Mouse (Mus musculus) ovary, postnatal 36 days (tissue): ENCODE measurements at regions not wholly inside any gene's neighbourhood (a gene's known extent, or its start where the extent isn't known, plus 50 kb on each side); places are given as distances from the start of the nearest gene placed in this dataset.
A peak's percentile ranks its signal among the peaks of the same experiment; 100 is the strongest.
"Not testable (repeated sequence)": the region's sequence is repeated elsewhere in the genome, so short reads cannot be mapped to it uniquely, and the experiment has no call there.

ENCODE experiments used
- DNase-seq: peaks from one replicate; pipeline ENCODE4 v3.0.0; 2022; ENCODE audit warnings: low spot score, mixed read lengths

GRCm38 (mm10) chr17:13432256-13432655 is 77.9 kb downstream of the Tcp10c start:
- not testable (repeated sequence) for DNase-seq

- DNase-seq = not testable (repeated sequence)
Observed at GRCm38 (mm10) chr17:13434146-13434545, 79.8 kb downstream of the Tcp10c start.

DNA sequence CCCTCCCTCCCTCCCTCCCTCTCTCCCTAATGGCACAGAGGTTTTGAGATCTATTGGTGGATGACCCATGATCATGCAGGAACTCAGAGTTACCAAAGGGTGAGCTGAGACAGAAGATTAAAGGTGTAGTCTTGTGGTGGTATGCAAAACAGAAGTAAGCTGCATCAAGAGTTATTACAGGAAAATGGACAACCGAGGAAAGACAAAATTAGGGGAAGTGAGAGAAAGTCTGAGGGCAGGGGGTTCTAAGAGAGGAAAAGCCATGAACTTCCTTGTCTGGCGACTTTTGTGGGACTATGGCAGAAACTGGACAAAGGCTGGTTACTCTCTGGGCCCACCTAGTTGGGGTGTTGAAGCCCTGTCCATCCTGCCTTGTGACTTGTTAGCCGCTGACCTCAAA is 84.4 kb downstream of the Tcp10c start:
- DNase-seq = not testable (repeated sequence)

GRCm38 (mm10) chr17:13440708-13441530 is 86.5 kb downstream of the Tcp10c start:
- not testable (repeated sequence) for DNase-seq

DNA sequence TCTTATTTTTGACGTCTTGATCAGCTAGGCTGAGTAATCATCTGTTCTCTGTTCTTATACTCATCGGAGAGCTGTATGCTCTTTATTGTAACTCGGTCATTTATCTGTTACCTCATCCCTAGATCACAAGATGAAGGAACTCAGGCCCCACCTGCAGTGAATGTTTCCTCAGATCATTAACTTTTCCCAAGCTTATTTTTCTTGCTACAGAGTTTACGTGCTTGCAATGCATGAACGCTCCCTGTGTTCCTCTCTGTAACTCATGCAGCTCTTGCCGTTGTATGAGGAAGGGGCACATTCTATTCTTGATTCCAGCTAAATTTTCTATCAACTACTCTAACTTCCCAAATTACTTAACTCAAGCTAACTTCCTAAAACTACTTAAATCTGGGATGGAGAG is 87.9 kb downstream of the Tcp10c start:
- not testable (repeated sequence) for DNase-seq

DNA sequence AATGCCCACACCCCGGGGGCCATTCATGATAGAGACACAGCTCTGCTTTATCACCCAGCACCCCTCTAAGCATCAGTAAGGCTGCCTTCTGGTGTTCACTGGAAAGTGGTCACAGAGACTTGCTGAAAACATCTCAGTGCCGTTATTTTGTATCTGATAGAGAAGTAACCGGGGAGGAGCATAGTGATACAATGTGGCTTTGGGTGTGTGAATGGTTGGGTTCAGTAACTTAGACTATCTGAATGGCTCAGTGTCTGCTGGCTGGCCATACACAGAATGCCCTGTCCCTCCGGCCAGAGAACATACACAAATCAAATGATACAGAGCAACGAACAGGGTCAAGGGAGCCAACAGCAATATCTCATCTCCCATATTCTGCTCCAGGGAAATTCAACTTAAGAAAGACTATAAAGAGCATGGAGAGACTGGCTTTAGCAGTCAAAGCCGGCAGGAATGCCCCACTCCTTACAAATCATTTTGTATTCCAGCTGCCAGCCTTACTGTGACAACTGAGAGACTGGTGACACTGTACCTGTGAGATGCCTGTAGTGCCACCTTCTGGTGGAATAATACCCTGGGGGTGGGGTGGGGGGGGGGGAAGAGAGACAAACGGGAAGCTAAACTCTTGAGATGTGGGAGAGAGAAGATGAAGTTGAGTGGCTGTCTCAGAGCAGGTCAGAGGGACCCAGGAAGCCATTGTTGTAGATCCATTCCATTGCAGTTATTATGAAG is 102.7 kb downstream of the Tcp10c start:
- DNase-seq = not testable (repeated sequence)

GRCm38 (mm10) chr17:13457942-13458341 is 103.6 kb downstream of the Tcp10c start:
- not testable (repeated sequence) for DNase-seq

GRCm38 (mm10) chr17:13458814-13459213 is 104.4 kb downstream of the Tcp10c start:
- not testable (repeated sequence) for DNase-seq

DNA sequence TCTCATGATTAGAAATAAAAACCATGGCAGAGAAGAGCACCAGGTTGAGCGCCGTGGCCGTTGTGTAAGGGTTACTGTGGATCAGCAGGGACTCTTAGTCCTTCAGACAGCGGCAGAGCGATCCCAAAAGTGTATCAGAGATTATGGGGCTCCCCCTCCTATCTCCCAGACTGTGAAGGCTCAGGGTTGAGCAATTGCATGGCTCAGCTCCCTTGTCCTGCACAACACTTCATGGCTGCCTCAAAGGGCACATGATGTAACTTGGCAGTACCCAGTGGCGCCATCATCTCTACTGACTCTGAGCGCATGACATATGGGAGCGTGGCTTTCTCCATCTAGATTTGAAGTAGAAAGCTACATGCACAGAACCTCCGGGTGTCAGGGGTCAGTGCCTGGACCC is 108.3 kb downstream of the Tcp10c start:
- DNase-seq = not testable (repeated sequence)

- DNase-seq = not testable (repeated sequence)
Observed at GRCm38 (mm10) chr17:13465822-13466221, 111.5 kb downstream of the Tcp10c start.

- not testable (repeated sequence) for DNase-seq
Observed at GRCm38 (mm10) chr17:13469867-13470380, 115.6 kb downstream of the Tcp10c start.

DNA sequence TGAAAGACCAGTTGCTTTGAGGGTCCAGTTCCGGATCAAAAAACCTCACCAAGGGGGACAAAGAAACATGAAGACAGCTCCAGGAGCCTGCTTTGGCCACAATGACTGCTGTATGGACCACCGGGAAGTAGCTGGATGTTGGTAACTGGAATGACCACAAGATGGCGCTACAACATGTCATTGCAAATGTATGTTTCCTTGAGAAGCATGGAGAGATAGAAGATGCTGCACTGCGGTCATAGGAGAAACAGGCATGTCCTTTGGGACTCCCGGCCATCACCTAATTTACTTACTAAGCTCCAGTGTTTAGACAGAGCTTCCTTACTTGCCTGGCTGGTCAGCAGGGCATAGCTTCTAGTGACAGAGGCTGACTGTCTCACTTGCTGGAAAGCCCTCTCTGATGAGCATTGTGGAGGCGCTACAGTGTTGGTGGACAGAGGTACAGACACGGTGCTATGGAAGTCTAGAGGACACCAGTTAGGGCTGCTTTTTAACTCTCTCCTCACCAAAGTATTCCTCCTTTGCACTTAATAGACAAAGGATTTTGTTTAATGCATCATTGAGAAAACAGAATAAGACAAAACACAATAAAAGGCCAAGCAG is 118.2 kb downstream of the Tcp10c start:
- DNase-seq = peak; percentile 37

GRCm38 (mm10) chr17:13474310-13475094 is 120.1 kb downstream of the Tcp10c start:
- no peak for DNase-seq

- peak; percentile 31 for DNase-seq
Observed at GRCm38 (mm10) chr17:13478866-13479571, 124.6 kb downstream of the Tcp10c start.

GRCm38 (mm10) chr17:13479572-13480063 is 125.2 kb downstream of the Tcp10c start:
- no peak for DNase-seq

DNA sequence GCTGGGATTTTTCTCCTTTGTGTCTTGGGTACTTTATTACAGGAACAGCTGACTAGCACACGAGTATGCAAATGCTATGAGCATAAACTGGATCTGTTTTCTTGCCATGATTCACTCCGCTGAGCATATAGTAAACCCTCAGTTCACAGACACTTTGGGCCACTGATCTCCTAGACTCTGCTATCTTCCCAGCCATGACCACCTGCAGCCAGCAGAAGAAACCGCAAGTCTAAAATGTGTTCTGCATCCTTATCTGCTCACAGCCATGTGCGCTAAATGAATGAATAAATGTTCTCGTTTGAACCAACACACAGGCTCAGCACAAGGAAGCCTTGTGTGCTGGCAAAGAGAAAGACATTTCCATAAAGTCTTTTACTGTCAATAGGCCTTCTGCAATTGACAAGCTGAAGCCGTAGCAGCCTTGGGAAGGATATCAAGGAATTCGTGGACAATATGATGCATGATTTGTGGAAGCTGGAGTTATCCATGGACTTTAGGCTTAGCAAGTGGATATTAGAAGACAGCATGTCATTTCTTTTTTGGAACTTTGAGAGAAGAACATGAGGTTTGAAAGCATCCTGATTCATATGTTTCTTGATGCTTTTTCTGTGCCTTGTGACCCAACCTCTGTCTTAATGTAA is 127.2 kb downstream of the Tcp10c start:
- no peak for DNase-seq

GRCm38 (mm10) chr17:13482136-13482535 is 127.8 kb downstream of the Tcp10c start:
- DNase-seq = no peak

- DNase-seq = no peak
Observed at GRCm38 (mm10) chr17:13487291-13488215, 133.2 kb downstream of the Tcp10c start.
